Mouse (Mus musculus) ovary, adult 2 months (tissue): ENCODE results near the gene Svs6. TPM values are rescaled to one million over a fixed set of nuclear protein-coding genes. Genes with fewer than 3 reads are reported as not detected.

Experiments used
- polyA plus RNA-seq: library from polyadenylated mRNA; depleted of rRNA; stranded (reverse); fragments of >200 nt; gene quantifications from 2 replicates; pipeline ENCODE4 v1.2.3, GENCODE M21; 2012; rRNA removed

The Svs6 gene
- not detected in 2 replicates for polyA plus RNA-seq

DNA sequence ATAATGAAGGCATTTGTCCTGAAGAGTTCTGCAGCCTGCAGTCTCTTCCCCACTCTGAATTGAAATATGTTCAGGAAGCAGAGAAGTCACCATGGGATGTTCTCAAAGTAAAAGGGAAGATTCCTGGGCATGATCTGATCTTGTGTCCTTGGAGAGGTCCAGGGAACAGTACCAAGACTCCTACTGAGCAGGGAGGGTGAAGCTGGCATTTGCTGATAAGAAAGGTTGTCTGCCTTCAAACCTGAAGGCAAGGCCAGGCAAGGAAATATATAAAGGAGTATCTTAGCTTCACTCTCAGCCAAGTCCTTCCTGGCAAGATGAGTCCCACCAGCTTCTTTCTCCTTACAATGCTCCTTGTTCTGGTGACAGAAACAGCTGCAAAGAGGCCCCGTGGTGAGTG lies at the start of gene Svs6:
Gene Svs6, plus strand, starts transcription at position 301 of the 400 bp plus-strand sequence.

DNA sequence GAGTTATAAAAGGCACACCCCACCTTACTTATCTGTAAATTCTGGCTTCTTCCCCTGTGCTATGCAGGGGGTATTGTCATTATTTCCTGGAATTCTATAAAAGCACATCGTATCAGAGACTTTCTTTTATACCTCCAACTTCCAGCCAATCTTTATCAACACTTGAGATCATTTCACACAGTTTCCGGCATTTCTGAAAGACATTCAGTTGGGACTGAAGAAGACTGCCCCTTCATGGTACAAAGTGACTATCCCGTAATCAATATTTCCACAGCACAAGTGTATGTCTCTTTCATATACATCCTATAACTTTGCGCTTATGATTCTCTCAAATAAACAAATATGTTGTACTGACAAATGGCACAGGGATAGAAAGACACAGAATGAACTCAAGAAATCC lies 38.2 kb upstream of the Svs6 start, which contains the start of gene Svs4:
Gene Svs4, minus strand, starts transcription at position 101 of the 400 bp plus-strand sequence.

DNA sequence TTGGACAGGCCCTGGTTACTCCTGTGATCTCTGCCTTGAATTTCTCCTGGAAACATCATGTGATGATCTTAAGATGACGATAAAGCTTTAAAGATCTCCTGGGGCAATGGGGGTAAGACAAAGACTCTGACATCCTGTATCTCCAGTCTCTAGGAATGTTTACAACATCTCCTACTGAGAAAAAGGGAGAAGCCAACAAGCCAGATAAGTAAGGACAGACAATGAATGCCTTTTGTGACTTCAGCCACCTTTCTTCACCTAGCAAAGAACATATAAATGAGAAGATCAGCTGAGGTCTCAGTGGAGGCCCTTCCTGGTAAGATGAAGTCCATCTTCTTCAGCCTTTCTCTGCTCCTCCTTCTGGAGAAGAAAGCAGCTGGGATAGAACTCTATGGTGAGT lies 27.6 kb upstream of the Svs6 start, which contains the start of gene Svs3a:
Gene Svs3a, plus strand, starts transcription at position 301 of the 400 bp plus-strand sequence.

DNA sequence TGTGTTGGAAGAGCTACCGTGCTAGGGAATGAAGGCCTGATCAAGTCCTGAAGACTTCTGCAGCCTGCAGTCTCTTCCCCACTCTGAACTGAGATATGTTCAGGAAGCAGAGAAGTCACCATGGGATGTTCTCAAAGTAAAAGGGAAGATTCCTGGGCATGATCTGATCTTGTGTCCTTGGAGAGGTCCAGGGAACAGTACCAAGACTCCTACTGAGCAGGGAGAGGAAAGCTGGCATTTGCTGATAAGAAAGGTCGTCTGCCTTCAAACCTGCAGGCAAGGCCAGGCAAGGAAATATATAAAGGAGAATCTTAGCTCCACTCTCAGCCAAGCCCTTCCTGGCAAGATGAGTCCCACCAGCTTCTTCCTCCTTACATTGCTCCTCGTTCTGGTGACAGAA lies 15.9 kb downstream of the Svs6 start, which contains the start of gene Svs5:
Gene Svs5, plus strand, starts transcription at position 301 of the 400 bp plus-strand sequence.

Other genes starting within 250 kb of the Svs6 start
- 11.8 and 14.4 TPM in 2 replicates for gene Stk4, start 246.4 kb upstream of the Svs6 start, polyA plus RNA-seq
- 59.8 and 64.6 TPM in 2 replicates for gene Tomm34, start 245.6 kb upstream of the Svs6 start, polyA plus RNA-seq
- 0.33 and 0.40 TPM in 2 replicates for gene Kcns1, start 145.6 kb upstream of the Svs6 start, polyA plus RNA-seq
- gene Wfdc5, start 134.0 kb upstream of the Svs6 start, polyA plus RNA-seq: not detected in 2 replicates
- 0.60 TPM in 1 of 2 replicates, not detected in the other for gene Wfdc12, start 126.1 kb upstream of the Svs6 start, polyA plus RNA-seq
- gene Wfdc15a, start 116.6 kb upstream of the Svs6 start, polyA plus RNA-seq: not detected in 2 replicates
- gene Wfdc15b, start 95.1 kb upstream of the Svs6 start, polyA plus RNA-seq: 8.0 and 12.6 TPM in 2 replicates
- not detected in 2 replicates for gene Svs2, start 78.3 kb upstream of the Svs6 start, polyA plus RNA-seq
- not detected in 2 replicates for gene Svs3b, start 60.1 kb upstream of the Svs6 start, polyA plus RNA-seq
- gene Svs4, start 38.3 kb upstream of the Svs6 start, polyA plus RNA-seq: not detected in 2 replicates
- not detected in 2 replicates for gene Svs3a, start 27.5 kb upstream of the Svs6 start, polyA plus RNA-seq
- gene Svs5, start 16.0 kb downstream of the Svs6 start, polyA plus RNA-seq: 0.37 TPM in 1 of 2 replicates, not detected in the other
- gene Slpi, start 72.3 kb downstream of the Svs6 start, polyA plus RNA-seq: 13.5 and 15.4 TPM in 2 replicates
- 0.08 TPM in 1 of 2 replicates, not detected in the other for gene Rbpjl, start 86.4 kb downstream of the Svs6 start, polyA plus RNA-seq
- 0.45 and 0.52 TPM in 2 replicates for gene Matn4, start 88.4 kb downstream of the Svs6 start, polyA plus RNA-seq
- gene Sdc4, start 127.1 kb downstream of the Svs6 start, polyA plus RNA-seq: 58.9 and 68.8 TPM in 2 replicates
- 190 and 302 TPM in 2 replicates for gene Sys1, start 140.2 kb downstream of the Svs6 start, polyA plus RNA-seq
- gene Gm20458, start 144.2 kb downstream of the Svs6 start, polyA plus RNA-seq: 92.2 and 115 TPM in 2 replicates
- not detected in 2 replicates for gene Trp53tg5, start 157.0 kb downstream of the Svs6 start, polyA plus RNA-seq
- gene Dbndd2, start 169.4 kb downstream of the Svs6 start, polyA plus RNA-seq: 82.7 and 94.8 TPM in 2 replicates
- gene Pigt, start 180.8 kb downstream of the Svs6 start, polyA plus RNA-seq: 211 and 273 TPM in 2 replicates
- gene Wfdc2, start 245.7 kb downstream of the Svs6 start, polyA plus RNA-seq: 222 and 266 TPM in 2 replicates